Mouse (Mus musculus): ENCODE results near the gene Cntnap1.
A peak's percentile ranks its signal among the peaks of the same experiment; 100 is the strongest.
"Not testable (repeated sequence)": the region's sequence is repeated elsewhere in the genome, so short reads cannot be mapped to it uniquely, and the experiment has no call there.

Gene Cntnap1

GRCm38 (mm10) chr11:101170354-101170810 lies at the start of gene Cntnap1:
TSS of gene Cntnap1 (plus strand) at chr11:101170523.
- peak; percentile 78 to 80 for DNase-seq (ENCODE audit: low spot score in 2 of 2)

GRCm38 (mm10) chr11:101120545-101121188 lies 49.7 kb upstream of the Cntnap1 start:
- DNase-seq (ENCODE audit: low spot score in 2 of 2): no peak

GRCm38 (mm10) chr11:101124494-101124893 lies 45.8 kb upstream of the Cntnap1 start:
- DNase-seq (ENCODE audit: low spot score in 2 of 2): not testable (repeated sequence)

- DNase-seq (ENCODE audit: low spot score in 2 of 2): not testable (repeated sequence)
Observed at GRCm38 (mm10) chr11:101125008-101125407, 45.3 kb upstream of the Cntnap1 start.

GRCm38 (mm10) chr11:101127075-101127474 lies 43.2 kb upstream of the Cntnap1 start:
- no peak for DNase-seq (ENCODE audit: low spot score in 2 of 2)

GRCm38 (mm10) chr11:101128996-101129577 lies 41.2 kb upstream of the Cntnap1 start:
- DNase-seq (ENCODE audit: low spot score in 2 of 2): no peak

GRCm38 (mm10) chr11:101130056-101130756 lies 40.1 kb upstream of the Cntnap1 start:
- DNase-seq (ENCODE audit: low spot score in 2 of 2): no peak

- DNase-seq (ENCODE audit: low spot score in 2 of 2): no peak
Observed at GRCm38 (mm10) chr11:101131187-101131586, 39.1 kb upstream of the Cntnap1 start.

GRCm38 (mm10) chr11:101131701-101132100 lies 38.6 kb upstream of the Cntnap1 start:
- no peak for DNase-seq (ENCODE audit: low spot score in 2 of 2)

- DNase-seq (ENCODE audit: low spot score in 2 of 2): no peak
Observed at GRCm38 (mm10) chr11:101133037-101133436, 37.3 kb upstream of the Cntnap1 start.

GRCm38 (mm10) chr11:101134217-101134865 lies 36.0 kb upstream of the Cntnap1 start:
- DNase-seq (ENCODE audit: low spot score in 2 of 2): no peak

- no peak for DNase-seq (ENCODE audit: low spot score in 2 of 2)
Observed at GRCm38 (mm10) chr11:101137000-101137399, 33.3 kb upstream of the Cntnap1 start.

- no peak for DNase-seq (ENCODE audit: low spot score in 2 of 2)
Observed at GRCm38 (mm10) chr11:101138536-101139181, 31.7 kb upstream of the Cntnap1 start.

- no peak for DNase-seq (ENCODE audit: low spot score in 2 of 2)
Observed at GRCm38 (mm10) chr11:101140164-101140819, 30.0 kb upstream of the Cntnap1 start.

GRCm38 (mm10) chr11:101141088-101141487 lies 29.2 kb upstream of the Cntnap1 start:
- DNase-seq (ENCODE audit: low spot score in 2 of 2): no peak

- no peak for DNase-seq (ENCODE audit: low spot score in 2 of 2)
Observed at GRCm38 (mm10) chr11:101142215-101142967, 27.9 kb upstream of the Cntnap1 start.

- no peak for DNase-seq (ENCODE audit: low spot score in 2 of 2)
Observed at GRCm38 (mm10) chr11:101143338-101144225, 26.7 kb upstream of the Cntnap1 start.

GRCm38 (mm10) chr11:101146377-101146776 lies 23.9 kb upstream of the Cntnap1 start:
- DNase-seq (ENCODE audit: low spot score in 2 of 2): no peak

- DNase-seq (ENCODE audit: low spot score in 2 of 2): no peak
Observed at GRCm38 (mm10) chr11:101148751-101149150, 21.6 kb upstream of the Cntnap1 start.

Data from urinary bladder, postnatal 4 days (tissue).